Mouse (Mus musculus) kidney, adult 2 months (tissue): ENCODE results near the gene Ado.

Experiments
- CTCF ChIP-seq: fragments of 200-500 bp; conservative IDR thresholded peaks from 2 replicates; pipeline ENCODE4 v1.5.1; 2011; ENCODE audit warnings: low read depth, mild to moderate bottlenecking, control low read depth, low read length, moderate library complexity, mixed read lengths; ENCODE audit not compliant: insufficient read depth, insufficient read length
- POLR2A ChIP-seq: fragments of 200-500 bp; IDR thresholded peaks from one replicate; pipeline ENCODE4 v1.6.1; 2011; ENCODE audit warnings: low read depth, low read length, control low read depth

GRCm38 (mm10) chr10:67512211-67512610 lies 36.5 kb downstream of the Ado start:
- TF ChIP-seq CTCF, result no peak
- no peak for TF ChIP-seq POLR2A
